Mouse (Mus musculus) stomach, postnatal 0 days (tissue): ENCODE data around the gene Il1r2.

Experiments
- CTCF ChIP-seq: IDR thresholded peaks from 2 replicates; pipeline ENCODE4 v1.5.1; 2016; ENCODE audit warnings: antibody characterized with exemption, low read depth, mild to moderate bottlenecking, moderate library complexity
- EP300 ChIP-seq: optimal IDR thresholded peaks from 2 replicates; pipeline ENCODE3; 2016; ENCODE audit warnings: antibody characterized with exemption

GRCm38 (mm10) chr1:40072558-40072957, 1.3 kb upstream of the Il1r2 start:
- TF ChIP-seq CTCF (no peak), EP300 (no peak)
